Mouse (Mus musculus): ENCODE measurements around the gene Zfp791. TPM values are rescaled to one million over a fixed set of nuclear protein-coding genes. Genes with fewer than 3 reads are reported as not detected.

Zfp791 gene
- total and polyA plus RNA-seq, 3 experiments: 0.25 to 2.0 (median 1.6) TPM

Small RNA genes within 50 kb of the gene (microRNA-seq; reads per million reads assigned to microRNA genes)
- 0 to 0.88 reads per million in 2 experiments for gene Gm23388
- 0 to 0.83 reads per million in 2 experiments for gene Mir7070

Other genes starting within 250 kb of the Zfp791 start
- 10 to 100 TPM; 50.1 to 59.0 TPM for gene Gcdh, start 229.2 kb downstream of the Zfp791 start, total RNA-seq (2021)
- 652 and 657 TPM in 2 replicates for gene Gcdh, start 229.2 kb downstream of the Zfp791 start, polyA plus RNA-seq (2012; rRNA removed)
- gene Klf1, start 221.2 kb downstream of the Zfp791 start, total RNA-seq (2021): under 1 TPM; 0.17 to 0.23 TPM
- gene Klf1, start 221.2 kb downstream of the Zfp791 start, polyA plus RNA-seq (2012; rRNA removed): 0.41 and 0.61 TPM in 2 replicates
- 10 to 100 TPM; 10.9 to 17.5 TPM for gene Dnase2a, start 214.5 kb downstream of the Zfp791 start, total RNA-seq (2021)
- gene Dnase2a, start 214.5 kb downstream of the Zfp791 start, polyA plus RNA-seq (2012; rRNA removed): 12.1 and 13.3 TPM in 2 replicates
- 1 to 10 TPM; 1.5 to 2.8 TPM for gene Mast1, start 185.7 kb downstream of the Zfp791 start, total RNA-seq (2021)
- 3.7 and 4.4 TPM in 2 replicates for gene Mast1, start 185.7 kb downstream of the Zfp791 start, polyA plus RNA-seq (2012; rRNA removed)
- not detected for gene Rtbdn, start 176.1 kb downstream of the Zfp791 start, total RNA-seq (2021)
- 0.25 and 0.34 TPM in 2 replicates for gene Rtbdn, start 176.1 kb downstream of the Zfp791 start, polyA plus RNA-seq (2012; rRNA removed)
- gene Gm49661, start 153.7 kb downstream of the Zfp791 start, total RNA-seq (2021): 1 to 10 TPM; 2.1 to 2.4 TPM
- 2.1 TPM in 1 of 2 replicates, not detected in the other for gene Gm49661, start 153.7 kb downstream of the Zfp791 start, polyA plus RNA-seq (2012; rRNA removed)
- 100 to 1,000 TPM; 671 to 700 TPM for gene Prdx2, start 153.5 kb downstream of the Zfp791 start, total RNA-seq (2021)
- 181 and 240 TPM in 2 replicates for gene Prdx2, start 153.5 kb downstream of the Zfp791 start, polyA plus RNA-seq (2012; rRNA removed)
- gene Rnaseh2a, start 153.3 kb downstream of the Zfp791 start, total RNA-seq (2021): 100 to 1,000 TPM in 1 of 2 experiments, 10 to 100 TPM in 1; 87.7 to 112 TPM
- gene Rnaseh2a, start 153.3 kb downstream of the Zfp791 start, polyA plus RNA-seq (2012; rRNA removed): 61.7 and 76.6 TPM in 2 replicates
- gene Junb, start 144.4 kb downstream of the Zfp791 start, total RNA-seq (2021): 10 to 100 TPM; 37.0 to 90.7 TPM
- 78.9 and 91.4 TPM in 2 replicates for gene Junb, start 144.4 kb downstream of the Zfp791 start, polyA plus RNA-seq (2012; rRNA removed)
- 1 to 10 TPM; 6.1 to 6.2 TPM for gene Hook2, start 132.5 kb downstream of the Zfp791 start, total RNA-seq (2021)
- gene Hook2, start 132.5 kb downstream of the Zfp791 start, polyA plus RNA-seq (2012; rRNA removed): 6.5 and 6.7 TPM in 2 replicates
- gene Best2, start 108.6 kb downstream of the Zfp791 start, total RNA-seq (2021): not detected
- 0.18 TPM in 1 of 2 replicates, not detected in the other for gene Best2, start 108.6 kb downstream of the Zfp791 start, polyA plus RNA-seq (2012; rRNA removed)
- gene Asna1, start 97.8 kb downstream of the Zfp791 start, total RNA-seq (2021): 100 to 1,000 TPM; 106 TPM
- gene Asna1, start 97.8 kb downstream of the Zfp791 start, polyA plus RNA-seq (2012; rRNA removed): 89.4 and 104 TPM in 2 replicates
- gene Trir, start 96.3 kb downstream of the Zfp791 start, total RNA-seq (2021): 100 to 1,000 TPM; 160 to 184 TPM
- 64.2 and 67.6 TPM in 2 replicates for gene Trir, start 96.3 kb downstream of the Zfp791 start, polyA plus RNA-seq (2012; rRNA removed)
- gene Tnpo2, start 86.2 kb downstream of the Zfp791 start, total RNA-seq (2021): 100 to 1,000 TPM in 1 of 2 experiments, 10 to 100 TPM in 1; 68.3 to 101 TPM
- 44.7 and 54.1 TPM in 2 replicates for gene Tnpo2, start 86.2 kb downstream of the Zfp791 start, polyA plus RNA-seq (2012; rRNA removed)
- gene Fbxw9, start 63.0 kb downstream of the Zfp791 start, total RNA-seq (2021): 10 to 100 TPM; 12.3 to 13.5 TPM
- gene Fbxw9, start 63.0 kb downstream of the Zfp791 start, polyA plus RNA-seq (2012; rRNA removed): 55.8 and 56.2 TPM in 2 replicates
- not detected for gene Gm5741, start 55.1 kb downstream of the Zfp791 start, total RNA-seq (2021)
- not detected in 2 replicates for gene Gm5741, start 55.1 kb downstream of the Zfp791 start, polyA plus RNA-seq (2012; rRNA removed)
- gene Dhps, start 51.3 kb downstream of the Zfp791 start, total RNA-seq (2021): 10 to 100 TPM; 26.0 to 28.3 TPM
- gene Dhps, start 51.3 kb downstream of the Zfp791 start, polyA plus RNA-seq (2012; rRNA removed): 68.6 and 69.6 TPM in 2 replicates
- gene Wdr83os, start 42.4 kb downstream of the Zfp791 start, total RNA-seq (2021): 10 to 100 TPM; 77.5 to 90.1 TPM
- gene Wdr83os, start 42.4 kb downstream of the Zfp791 start, polyA plus RNA-seq (2012; rRNA removed): 104 and 142 TPM in 2 replicates
- 10 to 100 TPM; 17.4 to 24.9 TPM for gene Wdr83, start 41.8 kb downstream of the Zfp791 start, total RNA-seq (2021)
- gene Wdr83, start 41.8 kb downstream of the Zfp791 start, polyA plus RNA-seq (2012; rRNA removed): 15.3 and 17.4 TPM in 2 replicates
- 10 to 100 TPM; 34.0 to 52.7 TPM for gene Man2b1, start 39.8 kb downstream of the Zfp791 start, total RNA-seq (2021)
- gene Man2b1, start 39.8 kb downstream of the Zfp791 start, polyA plus RNA-seq (2012; rRNA removed): 36.1 and 46.0 TPM in 2 replicates
- not detected for gene Cks1brt, start 28.8 kb upstream of the Zfp791 start, total RNA-seq (2021)
- not detected in 2 replicates for gene Cks1brt, start 28.8 kb upstream of the Zfp791 start, polyA plus RNA-seq (2012; rRNA removed)
- not detected for gene Olfr371, start 102.9 kb upstream of the Zfp791 start, total RNA-seq (2021)
- gene Olfr371, start 102.9 kb upstream of the Zfp791 start, polyA plus RNA-seq (2012; rRNA removed): not detected in 2 replicates
- gene Orc6, start 176.5 kb upstream of the Zfp791 start, total RNA-seq (2021): 10 to 100 TPM; 13.6 to 17.2 TPM
- 4.0 and 4.4 TPM in 2 replicates for gene Orc6, start 176.5 kb upstream of the Zfp791 start, polyA plus RNA-seq (2012; rRNA removed)
- gene Vps35, start 176.7 kb upstream of the Zfp791 start, total RNA-seq (2021): 100 to 1,000 TPM in 1 of 2 experiments, 10 to 100 TPM in 1; 90.1 to 101 TPM
- gene Vps35, start 176.7 kb upstream of the Zfp791 start, polyA plus RNA-seq (2012; rRNA removed): 3.7 and 4.3 TPM in 2 replicates

Measured in adrenal gland, adult 2 months (tissue).